Mouse (Mus musculus) liver, embryonic 14.5 days (tissue): Measurements from ENCODE around the gene Ccdc134. TPM values are rescaled to one million over a fixed set of nuclear protein-coding genes. Genes with fewer than 3 reads are reported as not detected.

ENCODE experiments used
- ATAC-seq: fragments of 200-750 bp; cut with Nextera tagmentation; 2 replicates; pipeline ENCODE4 v1.8.0; 2017; ENCODE audit warnings: moderate number of reproducible peaks, mild to moderate bottlenecking, moderate library complexity; ENCODE audit not compliant: insufficient read depth
- DNase-seq, 3 experiments: peaks; one replicate each; pipeline ENCODE4 v3.0.0-alpha.2; 2012 to 2013; ENCODE audit warnings: low read depth in 3 of 3, low spot score in 3 of 3
- H3K27ac ChIP-seq: fragments of 300-500 bp; sonication (generic); 2 replicates; pipeline ENCODE4 v1.5.1; 2014; ENCODE audit warnings: moderate library complexity, mild to moderate bottlenecking, control low read depth, inconsistent platforms
- H3K27me3 ChIP-seq: fragments of 300-500 bp; sonication (generic); 2 replicates; pipeline ENCODE4 v1.6.1; 2014; ENCODE audit warnings: mild to moderate bottlenecking, low read length, moderate library complexity; ENCODE audit not compliant: control insufficient read depth, insufficient read depth
- H3K36me3 ChIP-seq: fragments of 300-500 bp; sonication (generic); replicated peaks from 2 replicates; pipeline ENCODE4 v1.6.1; 2014; ENCODE audit warnings: low read depth; ENCODE audit not compliant: control insufficient read depth, insufficient read depth
- H3K4me1 ChIP-seq, 2 experiments: fragments of 200-500 bp in 1 of 2; fragments of 300-500 bp in 1 of 2; sonication (generic) in 1 of 2; replicated peaks; 2 replicates each; pipeline ENCODE4 v1.6.1; 2012 to 2014; ENCODE audit warnings: antibody characterized with exemption in 1 of 2, inconsistent platforms in 1 of 2, low read length in 1 of 2; ENCODE audit not compliant: control insufficient read depth in 2 of 2, insufficient read depth in 2 of 2
- H3K4me2 ChIP-seq: fragments of 300-500 bp; sonication (generic); 2 replicates; pipeline ENCODE4 v1.6.1; 2014; ENCODE audit warnings: low read depth, mild to moderate bottlenecking, control low read depth, moderate library complexity
- H3K4me3 ChIP-seq, 2 experiments: fragments of 200-500 bp in 1 of 2; fragments of 300-500 bp in 1 of 2; sonication (generic) in 1 of 2; 2 replicates each; pipeline ENCODE4 v1.5.1; 2012 to 2014; ENCODE audit warnings: low read depth in 2 of 2, low read length in 2 of 2, mild to moderate bottlenecking in 2 of 2, control low read depth in 1 of 2, inconsistent platforms in 1 of 2, moderate library complexity in 1 of 2; ENCODE audit not compliant: insufficient read depth in 1 of 2
- H3K9ac ChIP-seq: fragments of 300-500 bp; sonication (generic); replicated peaks from 2 replicates; pipeline ENCODE4 v1.6.1; 2014; ENCODE audit warnings: mild to moderate bottlenecking, control low read depth, moderate library complexity
- H3K9me3 ChIP-seq: fragments of 300-500 bp; sonication (generic); 2 replicates; pipeline ENCODE4 v1.6.1; 2016; ENCODE audit warnings: low read length, mixed read lengths; ENCODE audit not compliant: control insufficient read depth
- CTCF ChIP-seq: IDR thresholded peaks from 2 replicates; pipeline ENCODE4 v1.5.1; 2016; ENCODE audit warnings: antibody characterized with exemption, low read depth, control low read depth
- EP300 ChIP-seq: IDR thresholded peaks from 2 replicates; pipeline ENCODE4 v1.6.1; 2016; ENCODE audit warnings: antibody characterized with exemption, low read depth
- WGBS: fragments of 180-500 bp; shearing (Covaris S2); extraction: QIAGEN DNeasy Blood & Tissue Kit; methylation state at CpG from one replicate; pipeline ENCODE4 v1.1.7; 2014; ENCODE audit not compliant: insufficient replicate concordance; 5-methylcytosine and 5-hydroxymethylcytosine counted together
- polyA plus RNA-seq, 2 experiments: library from polyadenylated mRNA; depleted of rRNA in 1 of 2; stranded (reverse) in 1 of 2; unstranded in 1 of 2; fragments of >200 nt; fragmentation: Nextera tagmentation in 1 of 2; extraction: Ambion mirVana in 1 of 2; gene quantifications; 2 replicates each; pipeline versions ENCODE4 v1.2.1 to v1.2.3; 2012 to 2014

The Ccdc134 gene
- polyA plus RNA-seq, 2 experiments: 6.6 to 7.2 TPM

DNA sequence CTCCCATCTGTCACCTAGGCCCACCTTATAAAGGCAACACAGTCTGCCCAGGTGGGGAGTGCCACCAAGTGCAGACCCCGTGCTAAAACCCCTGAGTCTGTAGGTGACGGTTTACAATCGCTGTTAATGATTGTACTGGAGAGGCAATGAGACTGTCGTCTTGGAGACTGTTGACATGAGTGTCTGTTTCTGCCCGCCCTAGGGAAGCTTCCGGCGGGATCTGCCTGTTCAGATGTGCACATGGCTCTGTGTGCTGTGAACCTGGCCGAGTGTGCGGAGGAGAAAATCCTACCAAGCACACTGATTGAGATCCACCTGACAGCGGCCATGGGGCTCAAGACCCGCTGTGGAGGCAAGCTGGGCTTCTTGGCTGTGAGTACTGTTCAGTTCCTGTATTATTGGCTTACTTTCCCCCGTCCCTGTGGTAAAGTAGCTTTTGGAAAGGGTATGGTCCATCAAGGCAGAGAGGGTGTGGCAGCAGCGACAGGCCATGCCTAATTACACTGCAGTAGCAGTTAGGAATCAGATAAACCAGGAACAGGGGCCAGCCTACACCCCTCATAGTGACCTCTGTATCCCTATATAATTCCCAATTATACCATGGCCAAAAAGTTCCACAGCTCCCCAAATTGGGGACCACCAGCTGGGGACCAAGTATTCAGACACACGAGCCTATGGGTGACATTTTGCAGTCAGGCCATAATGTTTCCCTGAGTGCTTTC, 57.5 kb downstream of the Ccdc134 start:
- no peak for TF ChIP-seq CTCF
- 0 out of 2 replicates have a peak, but pooled peaks have one; percentile 20 for TF ChIP-seq EP300
- ATAC-seq: no peak
- H3K4me2 ChIP-seq: peak overlapping the region; percentile 75
- peaks cover 7% of the 10 kb centered on the region for H3K9me3 ChIP-seq
- WGBS: 57% methylated on average over 14 of the region's 14 CpGs
- H3K4me1 ChIP-seq: peaks cover 51 to 52% of the 10 kb centered on the region in 2 experiments
- H3K27me3 ChIP-seq: no peaks in the 10 kb centered on the region
- peaks cover 62% of the 10 kb centered on the region for H3K36me3 ChIP-seq
- peak overlapping the region; percentile 88 for H3K27ac ChIP-seq
- peak overlapping the region; percentile 73 for H3K9ac ChIP-seq
- no peak overlapping the region for H3K4me3 ChIP-seq
- no peak for DNase-seq

- H3K4me1 ChIP-seq: peaks cover 50 to 51% of the 10 kb centered on the region in 2 experiments
- WGBS: 16% methylated on average over 14 of the region's 14 CpGs
- peak overlapping the region; percentile 73 for H3K9ac ChIP-seq
- H3K27me3 ChIP-seq: no peaks in the 10 kb centered on the region
- ATAC-seq (peak; percentile 72), DNase-seq (peak; percentile 71 to 78 (median 74))
- peaks cover 7% of the 10 kb centered on the region for H3K9me3 ChIP-seq
- TF ChIP-seq CTCF (no peak), EP300 (peak; percentile 87)
- H3K4me2 ChIP-seq: peak overlapping the region; percentile 75
- peaks cover 54% of the 10 kb centered on the region for H3K36me3 ChIP-seq
- peak overlapping the region; percentile 88 for H3K27ac ChIP-seq
- H3K4me3 ChIP-seq: no peak overlapping the region; a peak in 1 of 4 replicates
Observed at GRCm38 (mm10) chr15:82186131-82186530, 58.4 kb downstream of the Ccdc134 start.

- Histone ChIP-seq H3K27me3 (no peaks in the 10 kb centered on the region), H3K4me1 (peaks cover 48 to 51% of the 10 kb centered on the region in 2 experiments), H3K27ac (peak overlapping the region; percentile 88), H3K9me3 (peaks cover 7% of the 10 kb centered on the region), H3K4me2 (peak overlapping the region; percentile 75), H3K4me3 (no peak overlapping the region), H3K36me3 (peaks cover 54% of the 10 kb centered on the region), H3K9ac (peak overlapping the region; percentile 19)
- 34% methylated on average over 5 of the region's 5 CpGs for WGBS
- DNase-seq: no peak
- peak; percentile 1; the same call in 1 of the 2 replicates for ATAC-seq
- TF ChIP-seq CTCF (peak; percentile 28; the same call in 1 of the 2 replicates), EP300 (no peak)
Observed at GRCm38 (mm10) chr15:82186931-82187330, 59.2 kb downstream of the Ccdc134 start.

DNA sequence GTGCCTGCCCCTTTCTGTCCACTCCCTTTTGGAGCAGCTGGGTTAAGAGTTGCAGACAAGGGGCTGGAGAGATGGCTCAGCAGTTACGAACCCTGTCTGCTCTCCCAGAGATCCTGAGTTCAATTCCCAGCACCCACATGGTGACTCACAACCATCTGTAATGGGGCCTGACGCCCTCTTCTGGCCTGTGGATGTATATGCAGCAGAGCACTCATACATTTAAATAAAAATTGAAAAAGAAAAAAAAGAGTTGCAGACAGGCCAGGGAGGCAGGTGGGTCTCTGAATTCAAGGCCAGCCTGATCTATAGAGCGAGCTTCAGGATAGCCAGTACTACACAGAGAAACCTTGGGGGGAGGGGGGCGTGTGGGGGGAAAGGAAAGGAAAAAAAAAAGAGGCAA, 59.7 kb downstream of the Ccdc134 start:
- no peak for DNase-seq
- WGBS: 83% methylated on average over 4 of the region's 4 CpGs
- H3K4me3 ChIP-seq: no peak overlapping the region
- H3K4me1 ChIP-seq: peaks cover 48 to 51% of the 10 kb centered on the region in 2 experiments
- H3K27ac ChIP-seq: peak overlapping the region; percentile 88
- peaks cover 54% of the 10 kb centered on the region for H3K36me3 ChIP-seq
- no peak overlapping the region for H3K9ac ChIP-seq
- ATAC-seq: no peak
- H3K27me3 ChIP-seq: no peaks in the 10 kb centered on the region
- H3K4me2 ChIP-seq: no peak overlapping the region
- H3K9me3 ChIP-seq: peaks cover 6% of the 10 kb centered on the region
- TF ChIP-seq CTCF (peak; percentile 22; the same call in 1 of the 2 replicates), EP300 (no peak)

DNA sequence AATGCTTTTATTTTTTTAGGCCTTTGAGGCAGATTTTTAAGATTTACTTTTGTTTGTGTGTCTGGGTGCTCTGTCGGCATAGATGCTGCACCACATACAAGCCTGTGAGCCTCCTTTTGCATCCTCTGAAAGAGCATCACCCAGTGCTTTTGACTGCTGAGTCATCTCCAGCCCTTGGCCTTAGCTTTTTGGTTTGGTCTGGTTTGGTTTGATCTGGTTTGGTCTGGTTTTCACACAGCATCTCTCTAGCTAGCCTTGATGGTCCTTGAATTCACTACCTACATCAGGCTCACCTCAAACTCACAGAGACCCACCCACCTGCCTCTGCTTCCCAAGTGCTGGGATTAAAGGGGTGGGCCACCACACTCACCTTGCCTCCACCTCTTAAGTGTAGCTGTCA, 60.2 kb downstream of the Ccdc134 start:
- DNase-seq: no peak
- no peak for ATAC-seq
- Histone ChIP-seq H3K4me1 (peaks cover 48 to 51% of the 10 kb centered on the region in 2 experiments), H3K27ac (peak overlapping the region; percentile 88), H3K4me2 (no peak overlapping the region), H3K36me3 (peaks cover 53% of the 10 kb centered on the region), H3K27me3 (no peaks in the 10 kb centered on the region), H3K9me3 (peaks cover 1% of the 10 kb centered on the region; the same call in 1 of the 2 replicates), H3K9ac (0 out of 2 replicates have a peak overlapping the region, but pooled peaks have one; percentile 41), H3K4me3 (no peak overlapping the region)
- 90% methylated on average over 1 of the region's 1 CpGs for WGBS
- TF ChIP-seq EP300 (peak; percentile 35), CTCF (no peak)
